Mouse (Mus musculus) C2C12 (cell line): ENCODE data around the gene Mospd3.

Source experiments
- CTCF ChIP-seq: IDR thresholded peaks from one replicate; pipeline ENCODE4 v1.5.1; 2011; ENCODE audit not compliant: control insufficient read depth, insufficient read depth, insufficient read length
- MAX ChIP-seq: IDR thresholded peaks from one replicate; pipeline ENCODE4 v1.6.1; 2011; ENCODE audit warnings: mild to moderate bottlenecking, control low read depth
- USF1 ChIP-seq: IDR thresholded peaks from one replicate; pipeline ENCODE4 v1.6.1; 2011; ENCODE audit warnings: low read depth, mild to moderate bottlenecking, control low read depth, moderate library complexity

GRCm38 (mm10) chr5:137580246-137580645, 20.6 kb downstream of the Mospd3 start:
- no peak for TF ChIP-seq CTCF
- no peak for TF ChIP-seq USF1
- no peak for TF ChIP-seq MAX
